Mouse (Mus musculus) hindbrain, embryonic 16.5 days (tissue): Measurements from ENCODE around the gene Afap1l2. TPM values are rescaled to one million over a fixed set of nuclear protein-coding genes. Genes with fewer than 3 reads are reported as not detected.

Experiments used
- ATAC-seq: fragments of 200-750 bp; cut with Nextera tagmentation; 2 replicates; pipeline ENCODE4 v1.8.0; 2017; ENCODE audit warnings: moderate TSS enrichment, moderate library complexity
- H3K27ac ChIP-seq: fragments of 300-500 bp; sonication (generic); 2 replicates; pipeline ENCODE4 v1.5.1; 2014; ENCODE audit warnings: low read depth, mild to moderate bottlenecking, control low read depth, low read length, moderate library complexity
- H3K27me3 ChIP-seq: fragments of 300-500 bp; sonication (generic); replicated peaks from 2 replicates; pipeline ENCODE4 v1.6.1; 2014; ENCODE audit warnings: low read length; ENCODE audit not compliant: control insufficient read depth, insufficient read depth
- H3K36me3 ChIP-seq: fragments of 300-500 bp; sonication (generic); 2 replicates; pipeline ENCODE4 v1.6.1; 2014; ENCODE audit warnings: mild to moderate bottlenecking, low read length, moderate library complexity, mixed read lengths; ENCODE audit not compliant: control insufficient read depth, insufficient read depth
- H3K4me1 ChIP-seq: fragments of 300-500 bp; sonication (generic); 2 replicates; pipeline ENCODE4 v1.6.1; 2014; ENCODE audit warnings: low read depth, low read length; ENCODE audit not compliant: control insufficient read depth, insufficient read depth
- H3K4me2 ChIP-seq: fragments of 300-500 bp; sonication (generic); 2 replicates; pipeline ENCODE4 v1.6.1; 2014; ENCODE audit warnings: mild to moderate bottlenecking, low read length, control low read depth, moderate library complexity
- H3K4me3 ChIP-seq: fragments of 300-500 bp; sonication (generic); 2 replicates; pipeline ENCODE4 v1.5.1; 2014; ENCODE audit warnings: mild to moderate bottlenecking, low read length, control low read depth, moderate library complexity
- H3K9ac ChIP-seq: fragments of 300-500 bp; sonication (generic); 2 replicates; pipeline ENCODE4 v1.6.1; 2014; ENCODE audit warnings: low read depth, mild to moderate bottlenecking, control low read depth, low read length, moderate library complexity
- H3K9me3 ChIP-seq: fragments of 300-500 bp; sonication (generic); 2 replicates; pipeline ENCODE4 v1.6.1; 2014; ENCODE audit warnings: mild to moderate bottlenecking, low read length, moderate library complexity; ENCODE audit not compliant: control insufficient read depth
- WGBS: fragments of 180-500 bp; shearing (Covaris S2); extraction: QIAGEN DNeasy Blood & Tissue Kit; methylation state at CpG from one replicate; pipeline ENCODE4 v1.1.7; 2014; 5-methylcytosine and 5-hydroxymethylcytosine counted together
- polyA plus RNA-seq: library from polyadenylated mRNA; unstranded; fragments of >200 nt; fragmentation: Nextera tagmentation; extraction: Ambion mirVana; gene quantifications from 2 replicates; pipeline ENCODE4 v1.2.1, GENCODE M21; 2015

The Afap1l2 gene
- polyA plus RNA-seq, 1 experiment from 2014 or later = 13.9 TPM

DNA sequence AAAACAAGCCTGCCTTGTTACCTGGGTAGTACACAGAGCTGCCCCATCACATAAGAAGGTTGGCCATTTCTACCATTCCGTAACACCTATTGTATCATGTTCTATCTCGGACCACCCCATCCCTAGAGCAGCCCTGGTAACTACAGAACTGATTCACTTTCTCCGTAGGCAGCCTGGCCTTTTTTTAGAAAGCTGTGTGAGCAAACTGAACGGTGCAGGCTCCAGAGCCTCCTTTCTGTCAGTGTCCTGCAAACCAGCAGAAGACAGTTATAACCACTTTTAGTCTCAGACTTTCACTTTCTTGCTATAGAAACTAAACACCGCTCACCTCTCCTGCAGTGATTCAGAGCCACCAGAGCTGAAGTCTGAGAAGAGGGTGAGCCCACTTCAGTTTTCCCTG, 7.4 kb downstream of the Afap1l2 start:
- no peak overlapping the region for H3K27ac ChIP-seq
- H3K4me1 ChIP-seq = peaks cover 16% of the 10 kb centered on the region
- H3K27me3 ChIP-seq = no peaks in the 10 kb centered on the region
- no peak overlapping the region for H3K9ac ChIP-seq
- H3K4me3 ChIP-seq = no peak overlapping the region
- no peaks in the 10 kb centered on the region for H3K9me3 ChIP-seq
- ATAC-seq = no peak
- H3K4me2 ChIP-seq = no peak overlapping the region
- 87% methylated on average over 5 of the region's 5 CpGs for WGBS
- H3K36me3 ChIP-seq = no peaks in the 10 kb centered on the region

DNA sequence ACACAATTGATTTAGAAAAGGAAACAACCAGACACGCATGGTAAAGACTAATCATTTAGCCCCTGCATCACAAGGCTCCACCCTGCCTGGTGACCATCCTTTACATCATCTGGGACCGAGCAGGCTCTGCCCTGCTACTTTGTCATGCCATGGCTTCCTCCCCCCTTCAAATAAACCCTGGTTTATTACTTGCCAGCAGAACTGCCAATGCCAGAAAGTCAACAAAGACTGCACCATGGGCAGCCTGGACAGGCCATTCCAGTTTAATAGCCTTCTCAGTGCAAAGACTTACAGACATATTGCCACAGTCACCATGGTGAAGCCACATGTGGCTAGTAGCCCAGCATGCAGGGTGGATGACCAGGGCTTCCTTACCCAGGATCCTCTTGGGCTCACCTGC, 8.2 kb downstream of the Afap1l2 start:
- Histone ChIP-seq H3K27me3 (no peaks in the 10 kb centered on the region), H3K27ac (peak overlapping the region; percentile 79; the same call in 1 of the 2 replicates), H3K4me3 (no peak overlapping the region), H3K4me1 (peaks cover 16% of the 10 kb centered on the region), H3K4me2 (no peak overlapping the region), H3K9ac (no peak overlapping the region), H3K36me3 (no peaks in the 10 kb centered on the region), H3K9me3 (no peaks in the 10 kb centered on the region)
- 54% methylated on average over 2 of the region's 2 CpGs for WGBS
- peak; percentile 82 for ATAC-seq

DNA sequence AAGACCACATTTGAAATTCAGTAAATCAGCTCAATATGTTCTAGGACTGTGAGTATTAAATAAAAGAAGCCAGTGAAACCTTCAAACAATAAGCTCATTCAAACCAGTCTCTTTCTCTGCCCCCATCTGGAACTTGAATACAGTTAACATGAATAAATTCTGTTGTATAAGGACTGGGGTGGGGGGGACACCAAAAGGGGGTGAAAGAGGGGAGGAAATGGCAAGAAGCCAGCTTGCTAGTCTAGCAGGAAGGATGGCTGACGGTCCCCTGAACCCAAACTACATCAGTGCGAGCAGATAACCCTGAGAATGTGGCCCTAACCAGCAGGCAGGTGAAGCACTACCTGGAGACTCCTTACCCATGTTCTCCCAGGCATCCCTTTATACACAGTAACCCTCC, 9.1 kb downstream of the Afap1l2 start:
- WGBS = 41% methylated on average over 2 of the region's 2 CpGs
- Histone ChIP-seq H3K27ac (peak overlapping the region; percentile 79), H3K36me3 (no peaks in the 10 kb centered on the region), H3K9me3 (no peaks in the 10 kb centered on the region), H3K27me3 (no peaks in the 10 kb centered on the region), H3K9ac (no peak overlapping the region), H3K4me1 (peaks cover 16% of the 10 kb centered on the region), H3K4me3 (no peak overlapping the region), H3K4me2 (no peak overlapping the region)
- ATAC-seq = no peak; the same call in 1 of the 2 replicates

DNA sequence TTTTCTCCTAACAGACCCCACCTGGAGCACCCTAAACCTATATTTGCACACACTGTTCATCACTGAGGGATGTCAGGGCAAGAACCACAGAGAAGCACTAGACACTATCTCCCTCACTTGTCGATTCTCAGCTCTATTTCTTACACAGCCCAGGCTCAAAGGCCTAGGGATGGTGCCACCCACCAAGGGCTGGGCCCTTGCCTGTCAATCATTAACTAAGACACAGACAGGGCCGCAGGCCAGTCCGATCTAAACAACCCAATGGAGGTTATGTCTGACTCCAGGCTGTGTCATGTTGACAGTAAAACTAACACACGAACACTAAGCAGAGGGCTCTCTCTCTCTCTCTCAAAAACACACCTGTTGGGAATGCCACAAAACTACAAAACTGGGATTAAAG, 9.7 kb downstream of the Afap1l2 start:
- 82% methylated on average over 4 of the region's 4 CpGs for WGBS
- H3K27ac ChIP-seq = peak overlapping the region; percentile 33; the same call in 1 of the 2 replicates
- H3K4me3 ChIP-seq = no peak overlapping the region
- no peaks in the 10 kb centered on the region for H3K27me3 ChIP-seq
- no peak for ATAC-seq
- no peak overlapping the region for H3K9ac ChIP-seq
- H3K4me1 ChIP-seq = peaks cover 16% of the 10 kb centered on the region
- H3K4me2 ChIP-seq = no peak overlapping the region
- H3K9me3 ChIP-seq = no peaks in the 10 kb centered on the region
- no peaks in the 10 kb centered on the region for H3K36me3 ChIP-seq

DNA sequence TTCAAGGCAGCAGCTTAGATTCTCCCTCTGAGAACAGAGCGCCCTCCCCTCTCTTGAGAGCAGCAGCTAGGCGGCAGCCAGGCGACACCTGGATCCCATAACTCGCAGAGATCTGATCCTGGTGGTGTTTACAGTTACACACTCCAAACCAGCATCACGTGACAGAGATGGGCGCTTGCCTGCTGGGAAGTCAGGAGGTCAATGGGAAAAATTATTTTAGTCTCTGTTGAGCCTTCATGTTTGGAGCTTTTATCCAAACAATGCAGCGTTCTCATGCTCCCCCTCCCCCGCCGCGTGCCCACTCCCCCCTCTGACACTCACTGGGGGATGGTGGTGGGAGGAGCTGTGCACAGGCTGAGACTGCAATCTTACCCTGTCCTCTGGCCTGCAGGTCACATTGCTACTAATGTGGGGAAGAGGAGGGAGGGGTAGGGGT, 10.8 kb downstream of the Afap1l2 start:
- H3K9me3 ChIP-seq = no peaks in the 10 kb centered on the region
- 0 out of 2 replicates have a peak overlapping the region, but pooled peaks have one; percentile 18 for H3K27ac ChIP-seq
- no peak overlapping the region for H3K4me3 ChIP-seq
- H3K9ac ChIP-seq = 0 out of 2 replicates have a peak overlapping the region, but pooled peaks have one; percentile 18
- peak overlapping the region; percentile 36 for H3K4me2 ChIP-seq
- H3K36me3 ChIP-seq = no peaks in the 10 kb centered on the region
- ATAC-seq = 0 out of 2 replicates have a peak, but pooled peaks have one; percentile 51
- no peaks in the 10 kb centered on the region for H3K27me3 ChIP-seq
- peaks cover 16% of the 10 kb centered on the region for H3K4me1 ChIP-seq
- 4% methylated on average over 9 of the region's 10 CpGs for WGBS

DNA sequence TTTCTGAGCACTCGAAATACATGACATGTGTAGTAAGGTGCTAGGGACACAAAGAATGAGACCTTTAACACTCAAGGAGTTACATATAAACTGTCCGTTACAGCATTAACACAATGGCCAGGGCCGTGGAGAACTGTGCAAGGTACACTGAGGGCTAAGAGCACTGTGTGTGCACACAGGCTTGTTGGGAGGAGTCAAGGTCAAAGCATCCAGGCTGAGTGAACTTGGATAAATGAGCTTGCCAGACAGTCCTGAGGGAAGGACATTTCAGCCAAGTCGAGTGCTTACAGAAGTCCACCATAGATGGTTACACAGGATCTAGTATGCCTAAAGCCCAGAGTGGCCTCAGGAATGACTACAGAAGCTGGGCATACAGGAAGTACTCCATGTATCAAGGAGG, 12.6 kb downstream of the Afap1l2 start:
- Histone ChIP-seq H3K4me2 (no peak overlapping the region), H3K27ac (no peak overlapping the region), H3K27me3 (no peaks in the 10 kb centered on the region), H3K9ac (no peak overlapping the region), H3K9me3 (no peaks in the 10 kb centered on the region), H3K36me3 (no peaks in the 10 kb centered on the region), H3K4me3 (no peak overlapping the region), H3K4me1 (peaks cover 20% of the 10 kb centered on the region)
- no peak for ATAC-seq
- 88% methylated on average over 4 of the region's 4 CpGs for WGBS

DNA sequence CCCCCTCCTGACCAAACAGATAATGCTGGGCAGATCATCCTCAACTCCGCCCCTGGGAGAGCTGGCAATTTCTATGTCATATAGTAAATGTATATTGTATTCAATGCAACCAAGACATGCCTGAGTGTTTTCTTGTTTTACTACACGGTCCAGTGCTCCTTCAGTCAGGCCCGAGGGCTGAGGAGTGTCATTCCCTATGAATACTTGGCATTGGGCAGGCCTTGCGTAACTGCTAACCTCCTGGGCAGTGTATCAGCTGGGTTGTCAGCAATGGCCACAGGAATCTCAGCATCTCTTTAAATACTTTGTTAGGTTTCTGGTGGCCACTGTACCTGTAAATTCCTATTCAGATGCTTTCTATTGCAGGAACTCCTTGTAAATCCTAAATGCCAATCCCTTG, 13.4 kb downstream of the Afap1l2 start:
- Histone ChIP-seq H3K4me3 (no peak overlapping the region), H3K27me3 (no peaks in the 10 kb centered on the region), H3K4me2 (no peak overlapping the region), H3K36me3 (no peaks in the 10 kb centered on the region), H3K4me1 (peaks cover 27% of the 10 kb centered on the region), H3K27ac (no peak overlapping the region), H3K9ac (no peak overlapping the region), H3K9me3 (no peaks in the 10 kb centered on the region)
- WGBS = 73% methylated on average over 4 of the region's 4 CpGs
- ATAC-seq = no peak

DNA sequence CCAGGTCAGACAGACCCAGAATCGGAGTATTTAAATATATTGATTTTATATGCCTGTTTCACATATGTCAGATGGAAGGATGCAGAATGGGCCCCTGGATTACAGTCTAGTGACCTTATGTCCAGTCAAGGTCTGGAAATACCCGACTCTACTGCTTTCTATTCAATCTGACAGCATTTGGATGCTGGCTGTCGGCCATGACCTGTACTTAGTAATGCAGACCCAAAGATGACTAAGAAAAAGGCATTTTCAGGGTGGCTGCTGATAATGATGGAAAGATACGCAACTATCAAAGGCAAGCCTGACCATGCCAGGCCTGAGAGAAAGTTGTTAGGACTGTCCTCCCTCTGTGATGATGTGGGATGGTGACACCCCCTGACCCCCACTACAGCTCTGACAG, 14.3 kb downstream of the Afap1l2 start:
- ATAC-seq = no peak
- Histone ChIP-seq H3K27me3 (no peaks in the 10 kb centered on the region), H3K4me1 (peaks cover 21% of the 10 kb centered on the region), H3K27ac (no peak overlapping the region), H3K9ac (no peak overlapping the region), H3K4me3 (no peak overlapping the region), H3K4me2 (no peak overlapping the region), H3K36me3 (no peaks in the 10 kb centered on the region), H3K9me3 (no peaks in the 10 kb centered on the region)
- WGBS = 77% methylated on average over 4 of the region's 4 CpGs

DNA sequence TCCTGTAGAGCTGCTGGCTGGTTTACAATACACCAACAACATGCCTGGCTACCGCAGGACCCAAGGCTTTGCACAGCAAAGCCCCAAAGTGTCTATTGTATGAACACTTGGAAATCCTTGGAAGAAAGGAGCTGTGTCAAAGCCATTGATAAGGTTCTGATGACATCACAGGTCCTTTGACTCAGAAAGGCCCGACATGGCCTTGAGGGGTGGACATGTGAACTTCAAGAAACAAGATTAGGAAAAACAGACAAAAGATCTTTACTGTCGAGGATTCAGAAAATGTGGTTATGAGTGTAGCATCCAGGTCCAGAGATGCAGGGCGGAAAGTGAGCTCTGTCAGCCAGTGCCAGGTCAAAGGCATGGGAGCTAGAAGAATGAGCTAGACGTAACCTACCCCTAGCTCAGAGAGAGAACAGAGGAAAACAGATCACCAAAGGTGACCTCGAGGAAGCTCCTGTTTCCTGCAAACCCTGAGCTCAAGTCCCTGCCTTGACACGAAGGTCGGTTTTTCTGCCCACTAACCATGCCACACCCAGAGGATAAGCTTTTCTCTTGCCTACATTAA, 15.0 kb downstream of the Afap1l2 start:
- no peaks in the 10 kb centered on the region for H3K9me3 ChIP-seq
- H3K36me3 ChIP-seq = no peaks in the 10 kb centered on the region
- no peaks in the 10 kb centered on the region for H3K27me3 ChIP-seq
- WGBS = 82% methylated on average over 8 of the region's 8 CpGs
- H3K9ac ChIP-seq = no peak overlapping the region
- H3K27ac ChIP-seq = no peak overlapping the region
- peaks cover 21% of the 10 kb centered on the region for H3K4me1 ChIP-seq
- no peak overlapping the region for H3K4me3 ChIP-seq
- no peak overlapping the region for H3K4me2 ChIP-seq
- ATAC-seq = no peak
